Mouse (Mus musculus) lung, postnatal 25 days (tissue): Measurements from ENCODE around the gene Chrm3.
A peak's percentile ranks its signal among the peaks of the same experiment; 100 is the strongest.
"Not testable (repeated sequence)": the region's sequence is repeated elsewhere in the genome, so short reads cannot be mapped to it uniquely, and the experiment has no call there.

Experiments
- DNase-seq: peaks from one replicate; pipeline ENCODE4 v3.0.0; 2022; ENCODE audit warnings: low spot score

Gene Chrm3

DNA sequence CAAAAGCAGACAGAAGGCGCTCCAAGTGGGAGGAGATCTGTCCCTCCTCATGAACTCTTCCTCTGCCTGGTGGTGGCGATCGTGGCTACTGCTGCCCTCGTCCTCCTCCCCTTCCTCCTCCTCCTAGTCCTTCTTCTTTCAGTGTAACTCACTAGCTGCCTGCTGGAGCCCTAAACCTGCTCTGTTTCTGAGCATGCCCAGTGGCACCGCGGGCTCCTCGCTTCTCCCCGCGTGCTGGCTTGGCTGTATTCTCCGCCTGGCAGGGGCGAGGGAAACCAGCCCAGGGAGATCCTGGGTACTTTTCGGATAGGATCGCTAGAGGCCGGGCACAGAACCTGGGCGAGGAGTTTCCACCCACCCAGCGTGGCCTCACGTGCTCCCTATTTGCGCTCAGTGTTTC lies at the start of gene Chrm3:
Gene Chrm3 (minus strand): TSS at position 71 of the 400 bp plus-strand sequence.
- peak; percentile 32 for DNase-seq

DNA sequence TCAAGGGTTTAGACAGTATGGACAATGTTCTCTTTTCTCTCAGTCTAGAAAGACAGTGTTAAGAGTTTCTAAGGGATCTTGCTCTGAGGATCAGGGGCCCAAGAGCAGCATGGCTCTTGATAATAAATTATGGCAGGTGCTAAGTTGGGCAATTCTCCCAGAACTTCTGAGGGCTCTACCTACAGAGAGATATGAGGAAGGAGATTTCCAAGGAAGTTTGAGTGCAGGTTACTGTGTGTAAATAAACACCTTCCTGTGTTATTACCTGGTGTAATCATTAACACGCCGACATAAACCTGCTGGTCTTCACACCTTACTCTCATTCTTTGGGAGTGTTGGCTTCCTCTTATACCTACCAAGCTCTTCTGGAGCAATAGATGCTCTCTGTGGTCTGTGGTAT lies 33.7 kb upstream of the Chrm3 start:
- no peak for DNase-seq

GRCm38 (mm10) chr13:10375487-10375886 lies 14.8 kb upstream of the Chrm3 start:
- not testable (repeated sequence) for DNase-seq

- no peak for DNase-seq
Measured at GRCm38 (mm10) chr13:10360199-10360694, 400 bp downstream of the Chrm3 start.

DNA sequence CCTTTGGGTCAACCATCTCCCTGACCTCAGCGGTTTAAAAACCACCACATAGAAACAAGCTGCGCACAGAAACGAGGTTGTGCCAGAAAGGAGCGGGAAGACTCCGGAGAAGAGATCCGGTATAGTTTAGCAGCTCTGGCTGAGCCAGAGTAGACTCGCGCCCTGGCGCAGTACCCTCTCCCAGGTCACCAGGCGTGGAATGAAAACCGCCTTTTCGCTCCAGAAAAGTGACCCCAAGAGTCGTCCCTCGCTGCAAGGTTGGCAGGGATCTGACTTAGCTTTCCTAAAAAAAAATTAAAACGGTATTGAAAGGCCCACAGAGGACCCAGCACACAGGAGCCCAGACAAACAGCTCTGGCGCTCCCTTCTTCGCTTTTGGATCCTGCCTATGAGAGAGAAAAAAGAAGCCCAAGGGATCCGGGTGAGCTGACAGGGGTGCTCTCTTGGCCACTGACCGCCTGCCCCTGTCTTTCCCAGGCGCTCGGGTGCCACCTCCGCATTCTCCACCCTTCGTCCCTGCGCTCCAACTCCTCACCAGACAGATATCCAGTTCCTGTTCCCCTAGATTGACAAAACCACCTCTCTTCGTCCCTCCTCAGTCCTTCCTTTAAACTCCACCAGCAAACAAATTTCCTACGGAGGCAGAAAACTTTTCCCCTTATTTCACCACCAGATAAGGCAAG lies 990 bp downstream of the Chrm3 start:
- DNase-seq, result no peak

GRCm38 (mm10) chr13:10355796-10356195 lies 4.9 kb downstream of the Chrm3 start:
- DNase-seq, result no peak

DNA sequence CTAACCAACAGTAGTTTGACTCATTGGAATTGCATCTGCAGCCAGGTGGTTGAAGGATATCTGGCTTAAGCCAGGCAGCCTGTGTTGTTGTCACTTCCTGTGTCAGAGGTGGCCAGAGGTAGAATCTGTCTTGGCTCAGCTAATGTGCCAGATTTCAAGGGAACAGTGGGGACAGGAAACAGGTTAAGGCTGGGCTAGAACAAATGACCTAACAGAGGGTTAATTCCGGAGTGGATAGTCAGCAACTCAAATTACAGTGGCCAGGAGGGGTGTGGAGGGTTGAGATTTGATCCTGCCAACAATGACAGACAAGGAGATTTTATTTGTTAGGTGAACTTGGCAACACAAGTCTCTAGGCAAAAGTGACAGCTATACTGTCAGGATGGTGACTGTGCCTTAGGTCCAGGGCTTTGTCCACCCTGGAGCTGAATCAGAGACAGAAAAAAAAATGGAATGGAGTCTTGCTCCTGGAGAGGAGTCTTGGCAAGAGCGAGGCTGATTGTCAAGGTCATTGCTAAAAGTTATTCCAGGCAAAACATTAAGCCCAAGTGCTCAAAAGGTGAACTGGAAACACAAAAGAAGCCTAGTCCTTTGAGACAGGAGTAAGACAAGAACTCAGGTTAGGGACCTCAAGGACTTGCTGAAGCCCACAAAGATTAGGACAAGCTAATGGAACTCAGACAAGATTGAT lies 5.6 kb downstream of the Chrm3 start:
- DNase-seq, result no peak

GRCm38 (mm10) chr13:10352141-10352540 lies 8.5 kb downstream of the Chrm3 start:
- DNase-seq, result no peak

GRCm38 (mm10) chr13:10344362-10344761 lies 16.3 kb downstream of the Chrm3 start:
- peak; percentile 9 for DNase-seq

GRCm38 (mm10) chr13:10335558-10335957 lies 25.1 kb downstream of the Chrm3 start:
- DNase-seq, result peak; percentile 10

GRCm38 (mm10) chr13:10332762-10333161 lies 27.9 kb downstream of the Chrm3 start:
- DNase-seq, result no peak

- DNase-seq, result no peak
Measured at GRCm38 (mm10) chr13:10309811-10310210, 50.8 kb downstream of the Chrm3 start.

DNA sequence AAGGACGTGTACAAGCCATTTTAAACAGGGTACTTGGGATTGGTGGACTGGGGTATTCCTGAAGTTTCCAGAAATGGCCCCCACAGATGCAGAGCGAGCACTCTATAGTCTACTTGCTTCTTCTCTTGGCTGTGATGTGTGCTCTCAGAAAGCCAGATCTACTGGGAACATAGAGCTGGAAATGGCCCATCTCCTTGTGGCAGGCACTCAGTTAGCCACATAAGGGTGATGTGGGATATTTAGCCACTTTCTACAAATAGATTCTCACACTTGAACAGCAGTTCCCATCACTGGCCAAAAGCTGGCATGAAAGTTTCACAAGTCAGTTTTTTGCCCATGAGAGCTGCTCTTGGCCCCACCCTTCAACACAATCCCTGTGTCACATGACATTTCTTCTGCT lies 65.5 kb downstream of the Chrm3 start:
- no peak for DNase-seq

- no peak for DNase-seq
Measured at GRCm38 (mm10) chr13:10284331-10284730, 76.3 kb downstream of the Chrm3 start.

DNA sequence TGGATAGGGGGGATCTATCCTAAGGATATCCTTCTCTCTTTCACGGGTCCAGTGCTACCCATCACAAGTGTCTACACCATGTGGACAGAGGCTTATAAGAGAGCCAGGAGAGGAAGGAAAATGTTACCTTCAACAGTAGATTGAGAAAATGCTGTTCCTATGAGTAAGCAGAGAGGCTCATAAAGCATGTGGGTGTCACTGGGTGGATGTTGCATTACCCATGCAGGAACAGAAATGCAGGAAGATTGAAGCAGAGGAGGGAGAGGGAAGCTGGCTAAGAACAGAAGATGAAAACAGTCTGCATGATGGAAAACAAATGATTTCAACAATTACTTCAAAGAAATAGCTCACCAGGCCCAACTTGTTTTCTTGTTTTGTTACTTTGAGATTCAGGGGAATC lies 85.7 kb downstream of the Chrm3 start:
- no peak for DNase-seq

GRCm38 (mm10) chr13:10263784-10264183 lies 96.9 kb downstream of the Chrm3 start:
- DNase-seq, result no peak

GRCm38 (mm10) chr13:10253049-10253448 lies 107.6 kb downstream of the Chrm3 start:
- peak; percentile 7 for DNase-seq

DNA sequence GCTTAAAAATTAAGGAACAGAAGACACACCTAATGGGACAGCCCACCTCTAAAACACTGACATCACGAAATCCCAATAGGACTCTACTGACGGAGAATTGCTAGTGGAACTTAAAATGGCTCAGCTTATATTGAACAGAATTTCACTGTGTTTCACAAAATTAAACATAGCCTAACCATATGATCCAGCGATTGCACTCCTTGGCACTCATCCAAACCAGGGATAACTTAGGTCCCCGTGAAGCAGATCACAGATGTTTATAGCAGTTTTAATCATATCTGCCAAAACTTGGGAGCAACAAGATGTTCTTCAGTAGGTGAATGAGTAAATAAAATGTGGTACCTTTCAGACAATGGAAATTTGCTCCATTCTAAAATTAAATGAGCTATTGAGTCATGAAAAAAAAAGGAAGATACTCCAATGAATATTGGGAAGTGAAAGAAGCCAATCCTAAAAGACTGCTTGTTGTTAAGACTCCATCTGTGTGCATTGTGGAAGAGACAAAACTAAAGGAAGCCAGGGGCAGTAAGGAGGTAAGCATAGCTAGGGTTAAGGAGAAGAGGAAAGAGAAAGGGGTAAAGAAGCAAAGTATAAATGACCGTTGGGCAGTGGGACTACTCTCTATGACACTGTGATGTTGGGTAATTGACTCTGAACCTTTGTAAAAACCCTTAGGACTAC lies 109.0 kb downstream of the Chrm3 start:
- no peak for DNase-seq

DNA sequence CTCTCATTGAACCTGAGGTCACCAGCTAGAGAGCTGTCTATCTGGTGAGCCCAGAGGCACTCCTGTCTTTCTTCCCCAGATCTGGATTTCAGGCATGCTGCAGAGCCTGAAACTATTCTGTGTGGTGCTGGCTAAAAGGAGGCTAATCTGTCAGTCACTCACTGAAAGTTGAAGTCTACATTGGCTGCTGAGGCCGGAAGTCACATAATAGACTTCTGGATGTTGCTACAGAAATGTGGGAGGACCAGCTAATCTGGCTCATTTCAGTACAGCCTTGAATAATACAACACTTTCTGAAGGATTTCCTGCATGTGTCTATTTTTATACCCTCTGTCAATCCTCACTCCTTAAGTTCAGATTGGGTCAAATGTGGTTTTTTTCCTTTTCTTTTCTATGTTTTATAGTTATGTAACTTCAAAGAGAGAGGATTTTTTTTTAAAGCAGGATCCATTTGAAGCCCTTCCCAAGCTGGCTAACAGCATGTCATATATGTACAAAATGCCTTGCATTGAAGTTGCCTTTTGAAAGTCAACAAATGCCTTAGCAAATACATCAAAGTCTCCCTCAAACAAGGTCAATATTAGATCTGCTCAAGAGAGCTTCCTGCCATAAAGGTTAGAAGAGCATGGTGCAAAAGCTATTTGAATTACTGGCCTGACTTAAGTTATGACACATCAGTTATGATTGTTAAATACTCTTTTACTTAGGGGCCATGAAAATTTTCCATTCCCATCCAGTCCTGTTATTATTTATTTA lies 116.2 kb downstream of the Chrm3 start:
- peak; percentile 37 for DNase-seq

DNA sequence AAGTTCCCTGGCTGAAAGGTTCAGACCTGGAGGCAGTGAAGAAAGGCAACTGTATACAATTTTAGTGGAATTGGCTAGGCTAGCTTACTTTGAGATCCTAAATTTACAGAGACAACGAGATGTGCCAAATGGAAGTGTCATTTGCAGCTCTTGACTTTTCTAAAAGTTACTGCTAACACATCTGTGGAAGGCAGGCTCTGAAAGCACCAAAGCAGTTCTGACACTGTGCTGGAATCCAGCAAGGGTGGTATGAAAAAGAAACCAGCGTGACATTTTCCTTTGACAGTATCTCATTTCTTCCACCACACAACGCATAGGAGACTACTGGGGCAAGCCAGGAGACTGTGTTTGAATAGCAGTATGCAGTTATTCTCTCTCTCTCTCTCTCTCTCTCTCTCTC lies 120.4 kb downstream of the Chrm3 start:
- no peak for DNase-seq

DNA sequence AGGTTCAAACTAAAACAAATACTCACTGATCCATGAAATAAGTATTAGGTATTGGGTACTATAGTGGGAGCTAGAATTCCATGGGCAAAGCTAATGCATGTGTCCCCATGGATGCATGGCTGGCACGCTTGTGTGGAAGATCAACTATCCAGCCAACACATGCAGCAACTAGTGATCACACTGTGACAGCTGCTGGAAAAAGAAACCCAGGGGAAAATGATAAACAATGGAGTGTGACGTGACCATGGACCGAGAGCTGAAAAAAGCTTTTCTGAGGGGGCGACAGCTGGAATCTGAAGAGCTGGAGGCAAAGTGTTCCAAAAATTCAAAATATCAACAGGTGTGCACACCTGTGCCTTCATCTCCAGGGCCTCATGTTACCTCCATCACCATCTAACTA lies 120.8 kb downstream of the Chrm3 start:
- no peak for DNase-seq

GRCm38 (mm10) chr13:10237616-10238015 lies 123.0 kb downstream of the Chrm3 start:
- no peak for DNase-seq
